Mouse (Mus musculus): ENCODE data around the gene Cwh43. TPM values are rescaled to one million over a fixed set of nuclear protein-coding genes. Genes with fewer than 3 reads are reported as not detected.
A peak's percentile ranks its signal among the peaks of the same experiment; 100 is the strongest.

The Cwh43 gene
- not detected in 2 replicates for polyA plus RNA-seq (2012; ENCODE audit: insufficient read depth, low replicate concordance)

DNA sequence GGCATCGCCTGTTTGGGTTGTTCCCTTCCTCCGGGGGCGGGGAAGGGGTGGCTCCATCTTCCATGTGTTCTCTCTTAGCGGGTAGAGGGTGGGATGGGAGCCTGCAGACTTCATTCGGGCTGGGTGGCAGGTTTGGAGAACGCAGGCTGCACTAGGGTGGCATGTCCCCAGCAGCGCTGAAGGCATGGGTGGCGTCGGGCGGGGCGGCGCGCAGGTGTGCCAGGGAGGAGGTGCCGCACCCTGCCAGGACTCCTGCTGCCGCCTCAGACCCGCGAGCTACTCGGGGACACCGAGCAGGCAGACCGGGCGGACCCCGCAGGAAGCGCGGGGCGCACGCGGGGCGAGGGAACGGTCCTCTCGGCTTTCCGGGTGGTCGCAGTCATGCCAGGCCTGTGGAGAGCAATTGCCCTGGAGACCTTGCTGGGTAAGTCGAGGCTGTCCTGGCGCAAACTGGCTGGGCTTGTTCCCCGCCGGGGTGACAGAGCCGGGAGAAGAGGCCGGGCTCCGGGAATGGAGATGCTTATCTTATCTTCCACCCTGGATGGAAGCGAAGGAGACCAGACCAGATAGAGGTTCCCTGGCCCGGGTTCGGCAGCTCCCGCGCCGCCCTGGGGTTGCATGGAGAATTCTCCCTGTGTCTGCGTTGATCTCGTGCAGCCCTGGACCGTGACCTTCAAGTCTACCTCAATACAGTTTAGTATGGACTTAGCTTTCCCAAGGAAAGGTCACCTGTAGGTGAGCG is at the start of gene Cwh43:
Gene Cwh43 (plus strand): TSS at position 95 of the 742 bp plus-strand sequence.
- H3K4me3 ChIP-seq (replicated peaks) = peak within 1 kb of the TSS; percentile 38
- peaks cover 11% of the 10 kb centered on the region for H3K4me1 ChIP-seq
- H3K36me3 ChIP-seq (replicated peaks; ENCODE audit: low read length) = no peaks in the 10 kb centered on the region
- H3K9me3 ChIP-seq = peaks cover 17% of the 10 kb centered on the region
- TF ChIP-seq GATA1 (IDR thresholded peaks at IDR 0.05; ENCODE audit: borderline replicate concordance, low read length) (no peak), FLI1 (IDR thresholded peaks at IDR 0.05; ENCODE audit: low read length) (no peak)
- peaks cover 58% of the 10 kb centered on the region for H3K27me3 ChIP-seq (replicated peaks)

DNA sequence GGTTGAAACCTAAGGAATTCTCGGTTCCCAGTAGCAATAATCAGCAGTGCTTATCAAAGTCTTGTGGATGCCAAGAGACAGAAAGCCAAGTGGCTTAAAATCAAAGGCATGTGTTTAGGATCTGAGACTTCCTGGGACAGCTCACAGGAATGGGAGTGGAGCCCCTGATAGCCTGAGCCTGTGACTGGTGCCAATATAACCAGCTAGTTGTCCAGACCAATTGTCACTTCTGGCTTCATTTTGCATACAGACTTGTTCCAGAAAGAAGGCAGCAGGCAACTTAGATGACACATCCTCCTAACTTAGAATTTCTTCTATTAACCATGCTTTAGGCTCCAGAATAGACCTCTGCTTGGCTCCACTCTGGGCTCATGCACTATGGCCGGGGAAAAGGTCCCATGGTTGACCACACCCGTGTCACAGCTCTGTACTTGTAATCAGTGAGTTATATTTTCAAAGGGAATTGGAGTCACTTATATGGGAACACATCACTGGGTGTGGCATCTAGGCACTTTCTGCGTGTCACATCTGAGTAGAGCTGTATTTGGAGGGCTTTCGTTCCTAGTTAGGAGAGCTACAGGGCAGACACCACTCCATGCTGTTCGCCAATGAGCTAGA is 46.6 kb upstream of the Cwh43 start:
- no peaks in the 10 kb centered on the region for H3K9me3 ChIP-seq
- no peak for TF ChIP-seq GATA1 (IDR thresholded peaks at IDR 0.05; ENCODE audit: borderline replicate concordance, low read length)
- TF ChIP-seq FLI1 (IDR thresholded peaks at IDR 0.05; ENCODE audit: low read length) = no peak
- H3K4me1 ChIP-seq = peaks cover 22% of the 10 kb centered on the region
- H3K4me3 ChIP-seq (replicated peaks) = no peak overlapping the region
- peaks cover 37% of the 10 kb centered on the region for H3K27me3 ChIP-seq (replicated peaks)
- no peaks in the 10 kb centered on the region for H3K36me3 ChIP-seq (replicated peaks; ENCODE audit: low read length)

DNA sequence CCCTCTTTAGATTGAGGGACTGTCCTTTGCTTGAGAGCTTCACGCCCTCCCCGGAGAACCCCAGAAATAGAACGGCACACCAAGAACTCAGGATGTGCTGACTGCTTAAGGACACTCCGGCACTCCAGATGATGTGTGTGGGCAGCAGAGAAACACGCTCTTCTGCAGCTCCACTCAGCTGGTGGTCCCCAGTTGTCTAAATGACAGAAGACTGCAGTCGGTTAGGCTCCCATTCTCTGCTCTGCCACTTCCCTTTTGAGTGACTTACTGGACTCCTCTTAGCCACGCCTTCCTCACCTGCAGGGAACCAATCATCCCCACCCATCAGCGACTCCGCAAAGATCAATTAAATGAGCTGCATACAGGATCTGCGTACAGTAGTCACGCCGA is 46.1 kb upstream of the Cwh43 start:
- TF ChIP-seq FLI1 (IDR thresholded peaks at IDR 0.05; ENCODE audit: low read length) (no peak), GATA1 (IDR thresholded peaks at IDR 0.05; ENCODE audit: borderline replicate concordance, low read length) (no peak)
- Histone ChIP-seq H3K27me3 (replicated peaks) (peaks cover 32% of the 10 kb centered on the region), H3K36me3 (replicated peaks; ENCODE audit: low read length) (no peaks in the 10 kb centered on the region), H3K4me1 (peaks cover 27% of the 10 kb centered on the region), H3K4me3 (replicated peaks) (no peak overlapping the region), H3K9me3 (no peaks in the 10 kb centered on the region)

DNA sequence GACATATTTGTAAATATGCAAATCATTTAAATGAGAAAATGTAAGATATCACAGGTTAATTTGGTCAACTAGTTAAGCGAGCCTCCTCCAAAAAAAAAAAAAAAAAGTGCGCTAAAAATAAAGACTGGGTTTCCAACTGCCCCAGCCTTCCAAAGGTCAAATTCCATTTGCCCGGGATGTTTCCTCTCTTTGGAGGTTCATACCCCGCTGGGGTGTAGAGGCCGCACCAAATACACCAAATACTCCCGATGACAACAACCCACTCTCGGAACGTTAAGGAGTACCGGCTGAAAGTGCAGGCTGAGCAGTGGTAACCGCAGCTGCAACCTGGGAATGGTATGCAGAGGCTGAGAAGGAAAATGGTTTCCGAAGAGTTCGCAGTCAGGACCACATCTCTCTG is 45.6 kb upstream of the Cwh43 start:
- Histone ChIP-seq H3K27me3 (replicated peaks) (peaks cover 32% of the 10 kb centered on the region), H3K36me3 (replicated peaks; ENCODE audit: low read length) (no peaks in the 10 kb centered on the region), H3K4me1 (peaks cover 29% of the 10 kb centered on the region), H3K9me3 (no peaks in the 10 kb centered on the region), H3K4me3 (replicated peaks) (no peak overlapping the region)
- no peak for TF ChIP-seq FLI1 (IDR thresholded peaks at IDR 0.05; ENCODE audit: low read length)
- TF ChIP-seq GATA1 (IDR thresholded peaks at IDR 0.05; ENCODE audit: borderline replicate concordance, low read length) = no peak

GRCm38 (mm10) chr5:73362338-73362737 is 43.5 kb upstream of the Cwh43 start:
- H3K4me1 ChIP-seq = peaks cover 37% of the 10 kb centered on the region
- TF ChIP-seq GATA1 (IDR thresholded peaks at IDR 0.05; ENCODE audit: borderline replicate concordance, low read length) (no peak), FLI1 (IDR thresholded peaks at IDR 0.05; ENCODE audit: low read length) (no peak)
- H3K4me3 ChIP-seq (replicated peaks) = no peak overlapping the region
- peaks cover 28% of the 10 kb centered on the region for H3K27me3 ChIP-seq (replicated peaks)
- H3K9me3 ChIP-seq = peaks cover under 1% of the 10 kb centered on the region; the same call in 1 of the 2 replicates
- no peaks in the 10 kb centered on the region for H3K36me3 ChIP-seq (replicated peaks; ENCODE audit: low read length)

GRCm38 (mm10) chr5:73362791-73363190 is 43.1 kb upstream of the Cwh43 start:
- TF ChIP-seq FLI1 (IDR thresholded peaks at IDR 0.05; ENCODE audit: low read length) = no peak
- no peak for TF ChIP-seq GATA1 (IDR thresholded peaks at IDR 0.05; ENCODE audit: borderline replicate concordance, low read length)
- Histone ChIP-seq H3K27me3 (replicated peaks) (peaks cover 31% of the 10 kb centered on the region), H3K36me3 (replicated peaks; ENCODE audit: low read length) (no peaks in the 10 kb centered on the region), H3K4me1 (peaks cover 40% of the 10 kb centered on the region), H3K9me3 (peaks cover 5% of the 10 kb centered on the region), H3K4me3 (replicated peaks) (no peak overlapping the region)

GRCm38 (mm10) chr5:73364107-73364864 is 41.6 kb upstream of the Cwh43 start:
- Histone ChIP-seq H3K27me3 (replicated peaks) (peaks cover 27% of the 10 kb centered on the region), H3K36me3 (replicated peaks; ENCODE audit: low read length) (no peaks in the 10 kb centered on the region), H3K4me3 (replicated peaks) (no peak overlapping the region), H3K9me3 (peaks cover 13% of the 10 kb centered on the region), H3K4me1 (peaks cover 44% of the 10 kb centered on the region)
- TF ChIP-seq GATA1 (IDR thresholded peaks at IDR 0.05; ENCODE audit: borderline replicate concordance, low read length) (no peak), FLI1 (IDR thresholded peaks at IDR 0.05; ENCODE audit: low read length) (no peak)

DNA sequence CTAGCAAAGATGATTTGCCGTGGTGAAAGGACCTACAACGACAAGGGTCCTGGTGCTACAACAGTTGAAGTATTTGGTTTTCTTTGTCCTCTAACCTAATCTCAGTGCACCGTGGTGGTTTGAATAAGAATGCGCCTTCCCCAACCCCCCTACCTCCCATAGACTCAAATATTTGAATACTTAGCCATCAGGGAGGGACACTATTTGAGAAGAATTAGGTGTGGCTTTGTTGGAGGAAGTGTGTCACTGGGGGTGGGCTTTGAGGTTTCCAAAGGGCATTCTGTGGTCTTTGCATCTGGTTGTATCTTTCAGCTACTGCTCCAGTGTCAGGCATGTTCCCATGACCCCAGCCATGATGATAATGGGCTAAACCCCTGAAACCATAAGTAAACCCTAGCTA is 38.0 kb upstream of the Cwh43 start:
- peaks cover 13% of the 10 kb centered on the region for H3K9me3 ChIP-seq
- TF ChIP-seq FLI1 (IDR thresholded peaks at IDR 0.05; ENCODE audit: low read length) (no peak), GATA1 (IDR thresholded peaks at IDR 0.05; ENCODE audit: borderline replicate concordance, low read length) (no peak)
- H3K27me3 ChIP-seq (replicated peaks) = peaks cover 15% of the 10 kb centered on the region
- H3K4me3 ChIP-seq (replicated peaks) = no peak overlapping the region
- no peaks in the 10 kb centered on the region for H3K36me3 ChIP-seq (replicated peaks; ENCODE audit: low read length)
- H3K4me1 ChIP-seq = peaks cover 36% of the 10 kb centered on the region

GRCm38 (mm10) chr5:73368845-73369447 is 36.9 kb upstream of the Cwh43 start:
- H3K27me3 ChIP-seq (replicated peaks) = peaks cover 18% of the 10 kb centered on the region
- no peak overlapping the region for H3K4me3 ChIP-seq (replicated peaks)
- no peaks in the 10 kb centered on the region for H3K36me3 ChIP-seq (replicated peaks; ENCODE audit: low read length)
- peaks cover 13% of the 10 kb centered on the region for H3K9me3 ChIP-seq
- no peak for TF ChIP-seq FLI1 (IDR thresholded peaks at IDR 0.05; ENCODE audit: low read length)
- H3K4me1 ChIP-seq = peaks cover 30% of the 10 kb centered on the region

Data from megakaryocyte, embryonic 14.5 days (primary cell).